Mouse (Mus musculus) midbrain, embryonic 14.5 days (tissue): ENCODE results near the gene Lmbr1l. TPM values are rescaled to one million over a fixed set of nuclear protein-coding genes. Genes with fewer than 3 reads are reported as not detected.
A peak's percentile ranks its signal among the peaks of the same experiment; 100 is the strongest.
"Not testable (repeated sequence)": the region's sequence is repeated elsewhere in the genome, so short reads cannot be mapped to it uniquely, and the experiment has no call there.

Source experiments
- ATAC-seq: fragments of 200-750 bp; cut with Nextera tagmentation; 2 replicates; pipeline ENCODE4 v1.8.0; 2017; ENCODE audit warnings: moderate number of reproducible peaks, moderate library complexity; ENCODE audit not compliant: low FRiP score, low TSS enrichment
- DNase-seq: peaks from one replicate; pipeline ENCODE4 v3.0.0-alpha.2; 2015
- H3K27ac ChIP-seq: fragments of 300-500 bp; sonication (generic); replicated peaks from 2 replicates; pipeline ENCODE4 v1.5.1; 2014; ENCODE audit warnings: mild to moderate bottlenecking, low read depth, low read length, moderate library complexity
- H3K27me3 ChIP-seq: fragments of 300-500 bp; sonication (generic); 2 replicates; pipeline ENCODE4 v1.6.1; 2014; ENCODE audit warnings: low read length, control low read depth, mixed read lengths; ENCODE audit not compliant: control insufficient read depth, insufficient read depth
- H3K36me3 ChIP-seq: fragments of 300-500 bp; sonication (generic); 2 replicates; pipeline ENCODE4 v1.6.1; 2014; ENCODE audit warnings: low read length, control low read depth; ENCODE audit not compliant: control insufficient read depth, insufficient read depth
- H3K4me1 ChIP-seq: fragments of 300-500 bp; sonication (generic); 2 replicates; pipeline ENCODE4 v1.6.1; 2014; ENCODE audit warnings: mild to moderate bottlenecking, antibody characterized with exemption, low read length, control low read depth; ENCODE audit not compliant: control insufficient read depth, insufficient read depth
- H3K4me2 ChIP-seq: fragments of 300-500 bp; sonication (generic); 2 replicates; pipeline ENCODE4 v1.6.1; 2014; ENCODE audit warnings: mild to moderate bottlenecking, low read length, moderate library complexity
- H3K4me3 ChIP-seq: fragments of 300-500 bp; sonication (generic); replicated peaks from 2 replicates; pipeline ENCODE4 v1.5.1; 2014; ENCODE audit warnings: low read depth, low read length
- H3K9ac ChIP-seq: fragments of 300-500 bp; sonication (generic); replicated peaks from 2 replicates; pipeline ENCODE4 v1.6.1; 2014; ENCODE audit warnings: mild to moderate bottlenecking, low read length, moderate library complexity
- H3K9me3 ChIP-seq: fragments of 300-500 bp; sonication (generic); 2 replicates; pipeline ENCODE4 v1.6.1; 2016; ENCODE audit warnings: low read length, control low read depth, mixed read lengths; ENCODE audit not compliant: control insufficient read depth
- WGBS: fragments of 180-500 bp; shearing (Covaris S2); extraction: QIAGEN DNeasy Blood & Tissue Kit; methylation state at CpG from one replicate; pipeline ENCODE4 v1.1.7; 2014; 5-methylcytosine and 5-hydroxymethylcytosine counted together
- polyA plus RNA-seq: library from polyadenylated mRNA; unstranded; fragments of >200 nt; fragmentation: Nextera tagmentation; extraction: Ambion mirVana; gene quantifications from 2 replicates; pipeline ENCODE4 v1.2.1, GENCODE M21; 2014

Gene Lmbr1l
- polyA plus RNA-seq, 1 experiment from 2014 or later, result 11.2 TPM

DNA sequence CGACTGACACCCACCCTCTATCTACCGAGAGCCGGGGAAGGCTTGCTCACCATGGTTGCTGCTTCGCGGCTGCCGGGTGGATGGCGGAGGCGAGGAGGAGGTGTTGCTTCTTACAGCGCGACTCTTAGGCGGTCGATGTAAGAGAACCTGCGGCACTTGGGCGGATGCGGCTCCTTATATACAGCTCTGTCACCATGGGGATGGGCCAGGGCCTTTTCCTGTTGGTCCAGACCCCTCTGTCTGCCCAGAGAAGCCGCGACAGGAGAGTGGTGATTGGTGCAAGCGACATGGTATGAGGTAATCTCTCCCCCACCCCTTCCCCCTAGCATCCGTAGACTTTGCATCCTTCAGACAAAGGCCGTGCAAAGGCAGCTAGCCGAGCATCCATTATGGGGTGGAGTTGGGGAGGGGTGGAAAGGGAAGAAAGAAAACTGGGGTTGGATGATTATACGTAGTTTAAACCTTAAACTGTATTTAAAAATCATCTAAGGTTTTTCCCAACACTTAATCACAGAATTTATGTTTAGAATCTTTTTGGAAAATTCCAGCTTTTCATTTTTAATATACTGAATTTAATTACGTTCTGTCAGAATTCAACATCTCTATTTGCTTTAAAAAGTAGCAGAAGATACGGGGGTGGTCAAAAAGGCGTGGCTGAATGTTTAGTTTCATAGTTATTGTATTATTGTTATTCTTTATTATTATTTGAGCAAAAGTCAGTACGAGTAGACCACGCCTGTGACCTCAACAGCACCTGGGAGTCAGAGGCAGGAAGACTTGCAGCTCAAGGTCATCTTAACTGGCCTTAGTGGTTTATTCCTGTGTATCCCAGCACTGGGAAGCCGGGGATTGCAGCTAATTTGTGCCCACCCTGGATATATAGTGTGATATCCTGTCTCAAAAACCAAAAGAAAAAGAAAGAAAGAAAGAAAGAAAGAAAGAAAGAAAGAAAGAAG, 35.6 kb upstream of the Lmbr1l start, which contains the start of the genes Gm49450 and Tuba1a:
TSS of gene Gm49450 (minus strand) at position 151 of the 956 bp plus-strand sequence.
TSS of gene Tuba1a (minus strand) at position 303 of the 956 bp plus-strand sequence.
- H3K4me1 ChIP-seq, result peaks cover 14% of the 10 kb centered on the region
- no peaks in the 10 kb centered on the region for H3K27me3 ChIP-seq
- H3K4me3 ChIP-seq, result peak within 1 kb of the TSS; percentile 93
- peak within 1 kb of the TSS; percentile 100 for H3K27ac ChIP-seq
- ATAC-seq, result peak; percentile 97
- DNase-seq, result peak; percentile 98
- no peaks in the 10 kb centered on the region for H3K9me3 ChIP-seq
- WGBS, result under 1% methylated on average over 28 of the region's 28 CpGs
- peak within 1 kb of the TSS; percentile 100 for H3K9ac ChIP-seq
- H3K4me2 ChIP-seq, result peak within 1 kb of the TSS; percentile 91
- peaks cover 17% of the 10 kb centered on the region for H3K36me3 ChIP-seq

- ATAC-seq (peak; percentile 58), DNase-seq (peak; percentile 88)
- peak overlapping the region; percentile 57; the same call in 1 of the 2 replicates for H3K4me2 ChIP-seq
- H3K4me3 ChIP-seq, result peak overlapping the region; percentile 93
- H3K27me3 ChIP-seq, result no peaks in the 10 kb centered on the region
- peak overlapping the region; percentile 100 for H3K27ac ChIP-seq
- peaks cover 20% of the 10 kb centered on the region for H3K4me1 ChIP-seq
- no peaks in the 10 kb centered on the region for H3K9me3 ChIP-seq
- peaks cover 17% of the 10 kb centered on the region for H3K36me3 ChIP-seq
- WGBS, result under 1% methylated on average over 41 of the region's 41 CpGs
- peak overlapping the region; percentile 100 for H3K9ac ChIP-seq
These were observed 34.8 kb upstream of the Lmbr1l start for GRCm38 (mm10) chr15:98952751-98953400.

DNA sequence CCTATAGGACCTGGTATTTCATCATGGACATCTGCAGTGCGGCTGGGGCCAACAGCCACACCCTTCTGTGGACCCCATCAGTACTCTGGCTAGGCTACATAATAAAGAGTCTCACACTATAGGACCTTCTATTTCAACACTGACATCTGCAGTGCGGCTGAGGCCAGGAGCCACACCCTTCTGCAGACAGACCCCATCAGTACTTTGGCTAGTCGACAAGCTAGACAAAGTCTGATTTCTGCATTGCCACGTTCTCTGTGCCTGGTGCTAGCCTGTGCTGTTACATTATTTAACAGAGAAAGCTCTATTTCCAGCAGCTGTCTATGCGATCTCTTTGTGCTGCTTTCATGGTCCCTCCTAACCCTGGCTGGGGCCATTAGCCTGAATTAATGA, 34.0 kb upstream of the Lmbr1l start:
- WGBS, result under 1% methylated on average over 5 of the region's 5 CpGs
- H3K36me3 ChIP-seq, result peaks cover 17% of the 10 kb centered on the region
- peaks cover 25% of the 10 kb centered on the region for H3K4me1 ChIP-seq
- ATAC-seq (no peak), DNase-seq (peak; percentile 79)
- H3K9ac ChIP-seq, result peak overlapping the region; percentile 100
- no peaks in the 10 kb centered on the region for H3K27me3 ChIP-seq
- no peaks in the 10 kb centered on the region for H3K9me3 ChIP-seq
- peak overlapping the region; percentile 93 for H3K4me3 ChIP-seq
- H3K4me2 ChIP-seq, result peak overlapping the region; percentile 57
- H3K27ac ChIP-seq, result peak overlapping the region; percentile 100

DNA sequence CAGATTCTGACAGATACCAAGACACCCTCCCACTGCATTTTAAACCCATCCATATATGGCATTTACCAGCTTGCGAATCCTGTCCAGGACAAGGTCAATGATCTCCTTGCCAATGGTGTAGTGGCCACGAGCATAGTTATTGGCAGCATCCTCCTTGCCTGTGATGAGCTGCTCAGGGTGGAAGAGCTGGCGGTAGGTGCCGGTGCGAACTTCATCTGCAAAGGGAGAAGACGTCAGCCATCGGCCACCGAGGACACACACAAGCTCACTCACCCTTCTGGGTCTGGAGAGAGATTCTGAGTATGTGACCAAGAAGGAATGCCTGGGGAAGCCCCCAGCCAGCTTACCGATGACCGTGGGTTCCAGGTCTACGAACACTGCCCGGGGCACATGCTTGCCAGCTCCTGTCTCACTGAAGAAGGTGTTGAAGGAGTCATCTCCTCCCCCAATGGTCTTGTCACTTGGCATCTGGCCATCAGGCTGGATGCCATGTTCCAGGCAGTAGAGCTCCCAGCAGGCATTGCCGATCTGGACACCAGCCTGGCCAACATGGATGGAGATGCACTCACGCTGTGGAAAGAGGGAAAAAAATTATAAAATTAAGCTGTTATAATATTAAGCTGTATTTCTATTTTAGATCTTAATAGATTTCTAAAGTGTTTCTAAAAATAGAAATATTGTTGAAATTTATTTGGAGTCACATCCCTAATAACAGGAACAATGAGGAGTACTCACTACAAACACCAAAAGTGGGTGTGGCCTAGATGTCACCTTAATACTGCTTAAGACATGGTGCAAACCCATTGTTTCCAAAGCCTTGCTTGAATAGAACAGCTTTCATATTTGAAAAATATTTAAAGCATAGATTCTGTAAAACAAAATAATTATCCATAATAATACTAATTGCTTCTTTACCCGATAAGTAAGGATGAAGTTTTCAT, 33.4 kb upstream of the Lmbr1l start:
- H3K4me2 ChIP-seq, result peak overlapping the region; percentile 57
- not testable (repeated sequence) for H3K27me3 ChIP-seq, H3K9me3 ChIP-seq, ATAC-seq
- peak overlapping the region; percentile 100 for H3K27ac ChIP-seq
- peaks cover 22% of the 10 kb centered on the region for H3K4me1 ChIP-seq
- peak; percentile 82 for DNase-seq
- H3K36me3 ChIP-seq, result peaks cover 17% of the 10 kb centered on the region
- 43% methylated on average over 11 of the region's 15 CpGs for WGBS
- peak overlapping the region; percentile 100 for H3K9ac ChIP-seq
- H3K4me3 ChIP-seq, result peak overlapping the region; percentile 93

DNA sequence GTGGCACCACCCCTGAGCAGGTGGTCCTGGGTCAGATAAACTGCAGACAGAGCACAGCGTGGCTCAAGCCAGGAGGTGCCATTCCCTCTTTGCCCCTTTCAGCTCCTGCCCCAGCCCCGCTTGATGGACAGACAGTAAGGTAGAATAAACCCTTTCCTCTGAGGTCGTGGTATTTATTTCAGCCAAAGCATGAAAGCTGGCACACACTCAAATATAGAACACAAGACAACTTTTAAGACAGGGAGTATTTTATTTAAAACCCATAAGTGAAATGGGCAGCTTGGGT, 31.5 kb upstream of the Lmbr1l start:
- Histone ChIP-seq H3K4me2 (peak overlapping the region; percentile 83), H3K4me1 (peaks cover 12% of the 10 kb centered on the region), H3K9me3 (no peaks in the 10 kb centered on the region), H3K4me3 (peak overlapping the region; percentile 34), H3K27ac (peak overlapping the region; percentile 58; the same call in 1 of the 2 replicates), H3K36me3 (peaks cover 17% of the 10 kb centered on the region), H3K9ac (peak overlapping the region; percentile 68), H3K27me3 (no peaks in the 10 kb centered on the region)
- DNase-seq, result no peak
- WGBS, result 29% methylated on average over 3 of the region's 3 CpGs
- ATAC-seq, result no peak

DNA sequence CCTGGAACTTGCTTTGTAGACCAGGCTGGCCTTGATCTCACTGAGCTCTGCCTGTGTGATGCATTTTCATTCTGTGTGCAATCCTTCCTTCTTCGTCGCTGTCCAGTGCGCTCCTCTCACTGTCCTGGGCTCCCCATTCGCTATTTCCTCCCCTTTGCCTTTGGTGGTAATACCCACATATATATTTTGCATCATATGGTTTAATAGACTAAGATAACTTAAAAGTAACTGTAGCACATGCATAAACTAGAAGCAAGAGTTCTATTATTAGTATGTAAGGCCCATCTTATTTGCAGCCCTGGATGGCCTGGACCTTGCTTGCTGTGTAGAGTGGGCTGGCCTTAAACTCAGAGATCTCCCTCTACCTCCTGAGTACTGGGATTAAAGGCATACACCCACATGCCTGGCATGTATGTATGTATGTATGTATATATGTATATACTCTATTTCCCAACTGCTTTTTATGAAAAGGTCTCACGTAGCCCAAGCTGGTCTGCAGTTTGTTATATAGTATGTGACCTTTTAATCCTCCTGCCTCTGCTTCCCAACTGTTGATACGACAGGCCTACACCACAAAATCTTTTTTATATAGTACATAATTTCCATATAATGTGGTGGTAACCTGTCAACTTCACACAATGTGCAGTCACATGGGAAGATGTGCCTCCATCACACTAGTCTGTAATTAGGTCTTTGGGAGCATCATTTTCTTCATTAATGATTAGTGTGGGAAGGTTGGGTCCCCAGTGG, 31.0 kb upstream of the Lmbr1l start:
- peak overlapping the region; percentile 34 for H3K4me3 ChIP-seq
- peaks cover 17% of the 10 kb centered on the region for H3K36me3 ChIP-seq
- H3K9me3 ChIP-seq, result no peaks in the 10 kb centered on the region
- peak overlapping the region; percentile 83 for H3K4me2 ChIP-seq
- H3K9ac ChIP-seq, result peak overlapping the region; percentile 68
- peaks cover 12% of the 10 kb centered on the region for H3K4me1 ChIP-seq
- ATAC-seq (peak; percentile 15; the same call in 1 of the 2 replicates), DNase-seq (peak; percentile 62)
- peak overlapping the region; percentile 58 for H3K27ac ChIP-seq
- H3K27me3 ChIP-seq, result no peaks in the 10 kb centered on the region
- WGBS, result 46% methylated on average over 6 of the region's 6 CpGs

- peak overlapping the region; percentile 72 for H3K27ac ChIP-seq
- H3K4me1 ChIP-seq, result peaks cover 12% of the 10 kb centered on the region
- ATAC-seq, result no peak
- H3K4me3 ChIP-seq, result peak overlapping the region; percentile 34
- peak overlapping the region; percentile 68 for H3K9ac ChIP-seq
- no peaks in the 10 kb centered on the region for H3K9me3 ChIP-seq
- peaks cover 17% of the 10 kb centered on the region for H3K36me3 ChIP-seq
- peak overlapping the region; percentile 83 for H3K4me2 ChIP-seq
- no peaks in the 10 kb centered on the region for H3K27me3 ChIP-seq
- peak; percentile 44 for DNase-seq
These were observed 30.4 kb upstream of the Lmbr1l start for GRCm38 (mm10) chr15:98948382-98948781.
